Mouse (Mus musculus): ENCODE results near the gene Gmeb1.
A peak's percentile ranks its signal among the peaks of the same experiment; 100 is the strongest.

- peak; percentile 45 for TF ChIP-seq CTCF (IDR thresholded peaks at IDR 0.05)
- no peak for TF ChIP-seq EP300 (IDR thresholded peaks at IDR 0.05)
Observed at GRCm38 (mm10) chr4:132302939-132303479, 41.6 kb upstream of the Gmeb1 start, which contains the start of gene Rab42.
